Mouse (Mus musculus) granulocyte monocyte progenitor cell, adult 5-6 weeks (primary cell): ENCODE results near the gene Apbb2. TPM values are rescaled to one million over a fixed set of nuclear protein-coding genes. Genes with fewer than 3 reads are reported as not detected.
A peak's percentile ranks its signal among the peaks of the same experiment; 100 is the strongest.

Source experiments
- ATAC-seq: replicated peaks from 2 replicates; pipeline ENCODE4 v1.8.0; 2016; ENCODE audit warnings: mild to moderate bottlenecking, moderate TSS enrichment, inconsistent platforms; ENCODE audit not compliant: poor library complexity, severe bottlenecking
- total RNA-seq, 2 experiments: library from RNA; stranded (forward) in 1 of 2; stranded (reverse) in 1 of 2; fragments of 200-712, 200-1000 nt in 1 of 2; fragments of >200 nt in 1 of 2; fragmentation: Nextera tagmentation in 1 of 2; gene quantifications; 2 replicates each; pipeline ENCODE4 v1.2.3; 2014 to 2017

Gene Apbb2
- total RNA-seq, 2 experiments from 2014 or later = 0.31 to 0.52 TPM

DNA sequence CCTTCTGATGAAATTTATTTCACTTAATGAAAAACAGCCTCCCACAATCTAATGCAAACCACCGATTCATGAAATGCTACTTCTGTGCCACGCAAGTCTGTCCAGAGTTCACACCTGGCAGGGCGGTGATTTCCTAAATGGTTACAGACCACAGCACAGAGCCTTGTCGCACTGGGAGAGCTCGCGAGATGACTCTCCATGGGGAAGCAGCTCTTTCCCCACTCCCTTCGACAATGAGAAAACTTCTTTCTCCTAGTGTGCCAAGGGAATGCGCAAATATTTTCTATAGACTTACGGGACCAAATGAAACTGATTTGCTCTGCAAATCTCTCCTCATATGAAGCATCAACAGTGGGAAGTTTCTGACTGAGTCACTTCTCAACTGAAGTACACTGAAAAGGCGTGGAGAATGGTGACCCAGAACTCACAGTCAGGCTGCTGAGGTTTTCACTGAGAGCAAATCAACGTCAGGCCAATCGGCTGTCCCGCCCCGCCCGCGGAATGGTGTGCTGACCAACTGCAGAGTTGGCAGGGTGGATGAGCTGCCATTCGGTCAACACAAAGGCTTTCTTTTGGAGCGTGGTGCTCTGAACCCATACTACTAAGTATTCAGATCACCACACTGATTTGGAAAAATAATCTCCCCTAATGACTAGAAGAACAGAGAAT is 225.6 kb downstream of the Apbb2 start:
- ATAC-seq = no peak

DNA sequence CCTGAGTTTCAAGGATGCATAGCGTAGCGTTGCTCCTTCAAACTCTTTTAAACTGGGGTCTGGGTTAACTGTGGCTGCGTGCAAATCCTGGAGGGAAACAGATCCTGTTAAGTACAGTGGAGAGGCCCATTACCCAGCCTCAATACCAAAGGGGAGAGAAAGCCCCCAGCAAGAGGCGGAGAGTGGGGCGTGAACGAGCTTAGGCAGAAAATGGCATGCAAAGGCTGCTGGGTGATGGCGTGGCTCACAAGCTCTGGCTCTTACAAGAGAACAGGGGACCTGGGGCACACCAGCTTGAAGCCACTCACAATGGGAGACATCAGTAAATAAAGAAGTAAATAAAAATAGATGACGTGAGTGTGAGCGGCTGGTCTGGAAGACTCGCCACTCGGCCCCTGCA is 226.8 kb downstream of the Apbb2 start:
- ATAC-seq = no peak

- no peak for ATAC-seq
Observed at GRCm38 (mm10) chr5:66391299-66391698, 227.3 kb downstream of the Apbb2 start.

- ATAC-seq = no peak
Observed at GRCm38 (mm10) chr5:66390567-66390966, 228.0 kb downstream of the Apbb2 start.

DNA sequence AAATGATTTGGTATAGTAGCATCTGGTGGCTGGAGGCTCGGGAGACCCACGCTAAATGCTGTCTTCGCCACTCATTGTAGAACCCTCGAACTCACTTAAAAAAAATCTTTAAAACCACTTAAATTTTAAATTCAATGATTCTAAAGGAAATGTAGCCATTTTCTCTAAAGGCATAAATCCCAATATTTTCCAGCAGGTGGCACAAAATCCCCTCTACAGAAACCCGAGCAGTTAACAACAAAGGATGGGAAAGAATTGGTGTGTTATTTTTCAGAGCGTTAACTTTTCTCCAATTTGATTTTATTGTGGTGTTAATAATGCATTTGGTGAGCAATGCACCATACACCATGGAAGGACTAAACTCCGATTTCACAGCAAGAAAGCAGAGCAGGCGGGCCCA is 231.1 kb downstream of the Apbb2 start:
- ATAC-seq = no peak

DNA sequence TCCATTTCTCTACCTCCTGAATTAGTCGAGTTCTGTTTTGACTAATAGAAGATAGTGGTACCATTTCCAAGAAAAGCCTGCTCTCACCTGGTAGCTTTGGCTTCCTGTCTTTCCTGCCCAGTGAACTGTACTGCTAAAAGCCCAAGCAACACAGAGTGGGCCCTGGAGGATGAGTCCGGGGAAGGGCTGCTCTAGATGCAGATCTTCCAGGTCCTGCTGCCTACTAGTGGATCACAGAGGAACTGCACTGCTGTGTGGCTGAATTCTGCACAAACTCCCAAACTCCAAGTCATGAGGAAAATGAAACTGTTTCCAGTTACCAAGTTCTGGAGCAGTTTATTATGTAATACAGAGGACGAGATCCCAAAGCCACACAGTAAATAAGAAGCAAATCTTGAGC is 232.9 kb downstream of the Apbb2 start:
- ATAC-seq = peak; percentile 90

DNA sequence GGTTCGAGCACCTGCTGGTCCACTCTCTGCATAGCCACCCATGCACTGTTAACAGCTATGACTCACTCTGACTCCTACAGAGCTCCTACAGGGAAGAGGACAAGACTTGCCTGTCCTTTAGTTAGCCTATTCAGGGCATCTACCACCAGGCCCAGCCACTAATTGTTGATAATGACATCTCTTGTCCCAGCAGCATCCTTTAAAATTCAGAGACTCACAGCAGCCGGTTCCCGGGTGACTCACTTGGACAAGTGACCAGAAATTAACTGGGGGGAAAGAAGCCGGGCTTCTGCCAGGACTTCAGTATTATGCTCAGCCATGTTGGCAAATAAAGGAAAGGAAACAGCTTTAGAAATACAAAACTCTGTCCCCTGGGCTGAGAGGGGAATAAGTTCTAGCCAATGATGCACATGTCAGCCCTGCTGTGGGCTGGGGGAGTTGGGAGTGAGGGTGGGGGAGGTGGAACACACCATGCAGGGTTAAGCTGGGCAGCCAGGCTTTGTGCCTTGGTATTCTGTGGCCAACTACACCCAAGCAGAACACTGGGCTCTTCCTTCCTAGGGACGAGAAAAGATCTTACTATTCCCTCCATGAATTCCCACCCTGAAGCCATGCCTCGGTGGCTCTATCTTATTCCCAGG is 233.7 kb downstream of the Apbb2 start:
- no peak for ATAC-seq

- no peak for ATAC-seq
Observed at GRCm38 (mm10) chr5:66384114-66384513, 234.5 kb downstream of the Apbb2 start.

GRCm38 (mm10) chr5:66382111-66382510 is 236.5 kb downstream of the Apbb2 start:
- ATAC-seq = peak; percentile 51

DNA sequence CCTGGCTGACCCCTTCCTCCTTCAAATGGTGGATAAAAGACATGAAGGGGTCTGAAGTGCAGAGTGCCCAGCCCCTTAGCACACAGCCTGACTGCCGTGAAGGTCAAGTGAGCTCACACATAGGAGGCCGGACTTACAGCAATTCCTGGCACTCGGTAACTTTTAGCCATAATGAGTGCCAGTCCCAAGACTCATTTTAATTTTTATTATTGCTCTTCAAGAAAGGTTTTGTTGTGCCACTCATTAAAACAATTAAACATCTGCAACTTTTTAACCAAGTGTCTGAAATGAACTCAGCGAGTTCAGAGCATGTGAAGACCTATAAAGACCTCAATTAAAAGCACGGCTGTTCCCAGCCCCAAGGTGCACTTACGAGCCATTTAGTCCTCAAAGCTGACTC is 239.6 kb downstream of the Apbb2 start:
- ATAC-seq = no peak

DNA sequence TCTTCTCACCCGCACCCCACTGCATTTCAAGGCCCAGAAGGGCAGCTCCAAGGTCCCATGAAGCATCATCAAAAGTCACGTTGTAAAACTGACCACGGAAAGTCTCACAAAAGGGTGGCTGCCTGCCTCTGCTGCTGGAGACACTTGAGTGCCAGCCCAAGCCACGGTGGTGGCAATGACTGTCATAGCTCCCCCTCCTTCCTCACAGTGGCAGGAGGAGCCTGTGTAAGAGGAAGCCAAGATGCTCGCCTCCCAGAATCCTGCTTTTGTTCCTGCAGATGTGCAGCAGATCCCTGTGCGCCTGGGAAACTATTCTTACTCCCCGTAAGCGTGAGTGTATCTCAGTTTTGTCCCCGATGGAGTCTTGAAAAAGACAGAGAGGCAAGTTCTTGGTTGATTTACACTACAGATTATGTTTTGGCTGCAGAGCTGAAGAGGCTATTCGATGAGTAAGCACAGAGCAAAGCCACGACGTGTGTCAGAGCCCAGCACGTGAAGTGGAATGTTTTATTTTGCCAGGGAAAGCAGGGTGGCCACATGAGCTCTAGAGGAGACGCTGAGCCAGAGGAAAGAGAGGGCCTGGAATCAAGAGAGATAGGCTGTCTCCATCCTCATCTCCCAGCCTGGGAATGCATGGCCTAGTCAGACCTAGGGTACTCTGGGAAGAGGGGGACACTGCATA is 241.9 kb downstream of the Apbb2 start:
- ATAC-seq = 0 out of 2 replicates have a peak, but pooled peaks have one; percentile 27

DNA sequence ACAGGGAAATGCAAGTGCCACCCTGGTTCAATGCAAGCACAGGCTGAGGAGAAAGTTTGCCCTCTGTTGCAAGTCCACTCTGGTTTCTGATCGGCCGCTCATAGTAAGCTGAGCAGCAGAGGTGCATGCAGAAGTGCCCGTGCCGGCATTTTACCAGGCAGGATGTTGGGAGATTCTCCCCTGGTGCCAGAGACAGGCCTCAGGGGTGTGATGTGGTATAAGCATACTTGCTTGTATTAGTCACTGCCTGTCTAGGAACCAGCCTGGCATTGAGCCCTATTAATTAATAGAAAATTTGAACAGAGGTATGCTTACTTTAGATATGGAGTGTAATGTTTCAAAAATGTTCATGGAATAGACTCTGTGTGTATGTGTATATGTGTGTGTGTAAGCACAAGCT is 244.2 kb downstream of the Apbb2 start:
- ATAC-seq = no peak

DNA sequence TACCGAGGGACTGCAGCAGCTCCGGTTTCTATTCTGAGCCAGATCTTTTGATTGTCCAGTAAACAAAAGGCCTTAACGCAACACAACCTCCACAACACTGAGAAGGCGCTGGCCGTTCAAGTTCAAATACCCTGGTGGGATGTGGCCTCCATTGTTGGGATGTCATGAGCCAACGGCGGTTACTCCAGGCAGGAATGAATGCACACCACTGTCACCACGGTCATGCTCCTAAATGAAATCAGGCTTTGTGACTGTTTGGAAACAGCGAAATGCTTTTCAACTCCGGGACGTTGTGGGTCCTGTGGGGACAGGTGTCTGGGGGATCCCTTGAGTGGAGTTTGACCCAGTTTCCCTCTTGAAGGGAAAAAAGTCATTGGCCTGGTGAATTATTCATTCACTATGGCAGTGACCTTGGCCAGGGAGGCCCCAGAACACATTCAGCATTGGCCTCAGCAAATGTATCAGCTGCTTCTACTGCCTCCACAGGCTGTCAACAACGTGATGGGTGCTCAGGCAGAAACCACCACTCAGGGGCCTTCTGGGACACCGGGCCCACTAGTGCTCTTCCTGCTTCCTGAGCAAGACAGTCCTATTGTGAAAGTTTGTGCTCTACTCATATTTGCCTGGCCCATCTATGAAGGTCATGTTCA is 244.9 kb downstream of the Apbb2 start:
- ATAC-seq = no peak

DNA sequence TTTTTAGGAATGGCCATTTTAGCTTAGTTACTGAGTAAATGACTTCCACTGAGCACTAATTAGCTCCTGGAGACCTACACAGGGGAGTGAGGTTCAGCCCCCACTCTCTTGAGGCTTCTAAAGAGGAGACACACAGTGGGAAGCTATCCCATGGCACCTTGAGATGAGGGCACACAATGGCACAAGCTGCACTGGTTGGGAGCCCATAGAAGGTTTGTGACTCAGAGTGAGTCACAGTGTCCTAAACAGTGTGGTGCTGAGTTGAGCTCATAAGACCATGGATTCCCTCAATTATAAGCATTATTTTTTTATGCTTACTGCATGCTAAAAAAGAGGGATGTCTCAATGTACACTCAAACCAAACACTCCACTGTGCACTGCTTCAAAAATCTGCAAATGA is 247.5 kb downstream of the Apbb2 start:
- ATAC-seq = no peak

DNA sequence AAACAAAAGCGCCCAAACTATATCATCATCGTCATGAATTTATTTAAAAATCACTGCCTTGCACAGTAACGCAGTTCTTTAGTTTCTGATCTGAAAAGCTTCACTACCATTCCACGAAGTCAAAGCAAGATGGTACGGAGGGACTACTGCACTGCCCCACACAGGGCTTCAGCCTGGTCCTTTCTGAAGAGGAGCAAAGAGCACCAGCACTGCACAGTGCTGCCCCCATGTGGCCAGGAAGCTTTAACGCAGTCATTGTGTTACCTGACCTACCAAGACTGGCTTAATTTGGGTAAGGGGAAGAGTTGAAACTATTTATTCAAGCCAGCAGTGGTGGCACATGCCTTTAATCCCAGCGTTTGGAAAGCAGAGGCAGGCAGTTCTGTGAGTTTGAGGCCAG is 249.6 kb downstream of the Apbb2 start:
- peak; percentile 91 for ATAC-seq

DNA sequence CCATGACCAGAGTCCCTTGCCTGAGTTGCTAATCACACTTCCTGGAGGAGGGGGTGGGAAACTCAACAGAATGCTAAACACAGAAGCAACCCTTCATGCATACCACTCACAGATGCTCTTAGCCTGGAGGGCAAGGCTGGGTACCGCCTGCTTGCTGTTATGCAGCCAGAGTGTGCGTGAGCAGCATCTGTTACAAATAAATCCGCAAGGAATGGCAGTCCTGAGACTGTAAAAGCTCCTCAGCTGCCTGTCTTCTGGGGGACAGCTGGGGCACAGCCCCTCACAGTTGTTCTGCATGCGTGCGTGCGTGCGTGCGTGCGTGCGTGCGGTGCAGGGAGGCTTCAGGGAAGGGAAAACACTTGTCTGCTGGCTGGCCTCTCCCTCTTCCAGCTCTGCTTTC is 250.9 kb downstream of the Apbb2 start:
- ATAC-seq = no peak

- peak; percentile 78 for ATAC-seq
Observed at GRCm38 (mm10) chr5:66363274-66364261, 255.0 kb downstream of the Apbb2 start.

- no peak for ATAC-seq
Observed at GRCm38 (mm10) chr5:66360739-66361138, 257.8 kb downstream of the Apbb2 start.

DNA sequence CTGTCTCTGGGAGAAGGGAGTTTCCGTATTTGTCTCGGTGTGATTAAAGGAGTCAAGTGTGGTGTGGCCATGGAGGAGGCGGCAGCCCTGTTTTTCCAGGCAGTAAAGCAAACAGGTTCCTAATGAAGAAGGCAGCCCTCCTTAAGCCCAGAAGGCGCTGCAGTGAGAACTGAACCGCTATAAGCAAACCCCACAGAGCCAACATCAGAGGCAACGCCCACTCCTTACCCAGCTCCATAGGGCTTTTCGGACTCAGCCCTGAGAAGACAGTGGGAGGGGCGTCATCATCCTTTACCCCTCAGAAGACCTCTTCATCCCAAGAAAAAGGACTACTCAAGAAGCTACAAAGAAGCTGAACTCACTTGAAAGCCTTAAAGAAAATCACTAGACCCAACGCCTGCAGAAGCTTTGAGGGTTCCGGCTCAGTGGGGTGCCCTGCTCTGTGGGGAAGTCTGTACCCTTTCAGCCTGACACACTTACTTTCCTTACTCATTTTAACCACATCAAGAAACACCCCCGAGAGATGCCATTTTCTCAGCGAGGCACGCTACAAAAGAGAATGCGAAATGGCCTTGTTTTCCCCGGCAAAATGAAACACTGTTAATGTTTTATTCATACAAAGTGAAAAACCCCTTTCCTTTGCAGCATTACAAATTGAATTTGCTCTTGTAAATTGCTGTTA is 258.7 kb downstream of the Apbb2 start:
- ATAC-seq = no peak
